Mouse (Mus musculus): ENCODE measurements around the gene Traf4. TPM values are rescaled to one million over a fixed set of nuclear protein-coding genes. Genes with fewer than 3 reads are reported as not detected.
"Not testable (repeated sequence)": the region's sequence is repeated elsewhere in the genome, so short reads cannot be mapped to it uniquely, and the experiment has no call there.

The Traf4 gene
- polyA plus RNA-seq, 1 experiment from 2014 or later, result 149 TPM

DNA sequence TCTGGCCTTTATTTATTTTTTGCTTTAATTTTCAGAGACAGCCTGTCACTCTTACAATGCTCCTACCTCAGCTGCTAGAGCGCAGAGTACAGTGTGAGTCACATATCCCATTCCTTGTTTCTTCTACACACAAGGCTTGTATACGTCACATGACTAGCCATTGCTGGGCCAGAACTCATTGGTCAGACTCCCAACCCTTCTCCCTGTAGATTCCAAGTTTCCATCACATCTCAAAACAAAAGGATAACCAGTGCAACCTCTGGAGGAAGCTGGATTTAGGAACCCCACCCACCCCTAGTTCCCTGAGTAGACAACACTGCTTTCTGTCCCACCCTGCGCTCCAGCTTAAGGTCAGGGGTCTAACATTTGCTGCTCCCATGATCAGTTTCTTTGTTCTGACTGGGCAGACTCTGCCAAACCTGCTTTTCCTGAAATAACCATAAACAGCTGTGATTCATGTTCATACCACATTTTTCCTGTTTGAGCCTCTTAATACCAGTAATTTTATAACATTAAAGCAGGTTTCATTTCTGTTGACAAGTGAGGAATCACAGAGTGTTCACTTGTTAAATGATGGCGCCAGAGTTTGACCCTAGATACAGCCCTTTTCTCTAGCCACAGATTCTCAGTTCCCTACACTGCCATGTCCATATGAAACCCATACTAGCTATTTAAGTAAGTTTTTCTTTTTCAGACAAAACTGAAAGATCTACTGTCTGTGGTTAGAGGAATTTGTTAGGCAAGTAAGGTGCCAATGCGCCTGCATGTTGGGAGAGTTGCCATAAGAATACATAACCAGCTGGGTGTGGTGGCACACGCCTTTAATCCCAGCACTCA lies 18.5 kb downstream of the Traf4 start:
- peaks cover 65% of the 10 kb centered on the region for H3K36me3 ChIP-seq
- 93% methylated on average over 6 of the region's 6 CpGs for WGBS
- no peak for ATAC-seq (ENCODE audit: low FRiP score)
- H3K9me3 ChIP-seq (replicated peaks), result no peaks in the 10 kb centered on the region
- no peak overlapping the region for H3K9ac ChIP-seq
- no peak overlapping the region for H3K4me3 ChIP-seq
- peaks cover 1% of the 10 kb centered on the region; the same call in 1 of the 2 replicates for H3K4me1 ChIP-seq
- H3K27ac ChIP-seq, result no peak overlapping the region
- H3K4me2 ChIP-seq (replicated peaks), result no peak overlapping the region
- no peaks in the 10 kb centered on the region for H3K27me3 ChIP-seq

DNA sequence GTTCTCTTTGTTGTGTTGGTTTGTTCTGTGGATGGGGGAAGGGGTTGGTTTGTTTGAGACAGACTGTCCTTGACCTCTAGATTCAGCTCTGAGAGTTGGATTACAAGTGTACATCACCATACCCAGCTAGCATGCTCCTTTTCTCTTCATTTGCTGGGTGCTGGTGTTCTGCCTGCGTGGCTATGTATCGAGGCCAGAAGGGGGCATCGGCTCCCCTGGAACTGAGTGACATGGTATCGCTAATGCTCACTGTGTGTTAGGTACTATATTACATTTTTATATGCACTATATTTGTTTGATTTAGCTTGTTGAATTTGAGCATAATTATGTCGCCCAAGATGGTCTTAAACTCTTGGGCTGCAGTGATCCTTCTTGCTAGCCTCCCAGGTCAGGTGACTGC lies 19.2 kb downstream of the Traf4 start:
- Histone ChIP-seq H3K9ac (no peak overlapping the region), H3K27me3 (no peaks in the 10 kb centered on the region), H3K4me1 (no peaks in the 10 kb centered on the region; the same call in 1 of the 2 replicates), H3K4me2 (replicated peaks) (no peak overlapping the region), H3K36me3 (peaks cover 63% of the 10 kb centered on the region), H3K27ac (no peak overlapping the region), H3K4me3 (no peak overlapping the region), H3K9me3 (replicated peaks) (no peaks in the 10 kb centered on the region)
- no peak for ATAC-seq (ENCODE audit: low FRiP score)
- whole genome bisulfite sequencing, result 91% methylated on average over 5 of the region's 5 CpGs

DNA sequence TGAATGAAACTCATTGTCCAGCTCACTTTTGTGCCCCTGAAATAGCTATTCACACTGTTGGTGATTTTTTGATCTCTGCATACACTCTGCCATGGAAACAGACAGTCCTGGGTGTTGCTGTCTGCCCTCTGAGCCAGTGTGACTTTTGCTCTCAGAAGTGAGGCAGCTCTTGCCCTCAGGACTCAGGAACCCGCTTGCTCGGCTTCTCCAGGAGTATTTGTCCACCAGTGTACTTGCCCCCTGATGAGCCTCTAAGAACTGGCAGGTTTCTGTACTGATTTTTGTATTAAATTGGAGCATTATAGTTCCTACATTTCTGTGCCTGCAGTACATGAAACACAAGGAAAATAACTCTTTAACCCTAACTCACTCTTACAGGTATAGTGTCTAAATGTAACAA lies 21.9 kb downstream of the Traf4 start:
- Histone ChIP-seq H3K9ac (no peak overlapping the region), H3K36me3 (peaks cover 42% of the 10 kb centered on the region), H3K4me3 (no peak overlapping the region), H3K4me2 (replicated peaks) (no peak overlapping the region), H3K4me1 (no peaks in the 10 kb centered on the region; the same call in 1 of the 2 replicates), H3K9me3 (replicated peaks) (no peaks in the 10 kb centered on the region), H3K27ac (no peak overlapping the region), H3K27me3 (no peaks in the 10 kb centered on the region)
- 76% methylated on average over 2 of the region's 2 CpGs for WGBS
- ATAC-seq (ENCODE audit: low FRiP score), result no peak

DNA sequence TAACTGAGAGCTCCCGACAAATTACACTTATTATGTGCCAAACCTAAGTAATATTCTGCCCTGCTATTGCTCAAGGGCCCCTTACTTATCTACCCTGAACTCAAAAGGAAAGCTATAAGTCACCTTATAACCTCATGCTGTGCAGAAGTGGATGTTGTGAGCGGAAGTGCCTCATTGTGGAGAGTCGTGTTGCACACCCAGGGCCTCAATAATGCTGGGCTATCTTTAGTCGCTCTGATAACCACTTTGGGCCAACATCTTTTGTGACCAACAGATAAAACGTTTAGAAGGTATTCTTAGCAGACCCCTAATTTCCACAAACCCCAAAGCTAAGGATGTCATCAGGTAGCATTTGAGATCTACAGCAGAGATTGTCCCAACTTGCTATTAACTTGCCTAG lies 24.7 kb downstream of the Traf4 start:
- 87% methylated on average over 5 of the region's 5 CpGs for WGBS
- Histone ChIP-seq H3K27me3 (no peaks in the 10 kb centered on the region), H3K4me3 (no peak overlapping the region), H3K4me2 (replicated peaks) (no peak overlapping the region), H3K27ac (no peak overlapping the region), H3K9ac (no peak overlapping the region), H3K36me3 (peaks cover 27% of the 10 kb centered on the region), H3K9me3 (replicated peaks) (no peaks in the 10 kb centered on the region), H3K4me1 (no peaks in the 10 kb centered on the region; the same call in 1 of the 2 replicates)
- ATAC-seq (ENCODE audit: low FRiP score), result no peak

- WGBS, result 89% methylated on average over 3 of the region's 3 CpGs
- ATAC-seq (ENCODE audit: low FRiP score), result no peak
- no peak overlapping the region for H3K4me3 ChIP-seq
- no peak overlapping the region for H3K27ac ChIP-seq
- H3K9me3 ChIP-seq (replicated peaks), result no peaks in the 10 kb centered on the region
- no peaks in the 10 kb centered on the region for H3K27me3 ChIP-seq
- H3K4me1 ChIP-seq, result no peaks in the 10 kb centered on the region; the same call in 1 of the 2 replicates
- H3K36me3 ChIP-seq, result peaks cover 2% of the 10 kb centered on the region
- no peak overlapping the region for H3K4me2 ChIP-seq (replicated peaks)
- H3K9ac ChIP-seq, result no peak overlapping the region
Measured at GRCm38 (mm10) chr11:78138023-78138422, 27.4 kb downstream of the Traf4 start.

DNA sequence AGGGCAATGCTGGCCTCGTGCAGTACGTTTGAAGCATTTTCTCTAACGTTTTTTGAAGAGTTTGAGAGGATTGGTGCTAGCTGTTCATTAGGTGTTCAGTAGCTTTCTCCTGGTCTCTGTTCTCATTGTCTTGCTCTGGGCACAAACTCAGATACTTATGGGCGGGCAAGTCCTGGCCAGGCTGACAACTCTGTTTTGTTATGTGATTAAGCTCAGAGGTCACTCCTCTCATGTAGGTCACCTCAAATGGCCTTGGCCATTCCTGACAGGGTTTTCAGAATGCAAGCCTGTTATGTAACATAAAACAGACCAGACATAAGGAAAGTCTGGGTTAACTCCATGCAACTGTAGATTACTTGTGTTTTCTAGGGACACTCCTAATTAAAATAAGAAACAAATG lies 27.8 kb downstream of the Traf4 start:
- Histone ChIP-seq H3K27me3 (no peaks in the 10 kb centered on the region), H3K36me3 (no peaks in the 10 kb centered on the region), H3K4me2 (replicated peaks) (no peak overlapping the region), H3K9me3 (replicated peaks) (no peaks in the 10 kb centered on the region), H3K4me1 (no peaks in the 10 kb centered on the region), H3K4me3 (no peak overlapping the region), H3K27ac (no peak overlapping the region), H3K9ac (no peak overlapping the region)
- ATAC-seq (ENCODE audit: low FRiP score), result no peak
- WGBS, result 84% methylated on average over 4 of the region's 4 CpGs

- no peaks in the 10 kb centered on the region for H3K9me3 ChIP-seq (replicated peaks)
- H3K36me3 ChIP-seq, result no peaks in the 10 kb centered on the region
- no peak overlapping the region for H3K4me3 ChIP-seq
- H3K4me1 ChIP-seq, result no peaks in the 10 kb centered on the region
- H3K27ac ChIP-seq, result no peak overlapping the region
- no peak for ATAC-seq (ENCODE audit: low FRiP score)
- no peak overlapping the region for H3K9ac ChIP-seq
- no peaks in the 10 kb centered on the region for H3K27me3 ChIP-seq
- H3K4me2 ChIP-seq (replicated peaks), result no peak overlapping the region
- 100% methylated on average over 1 of the region's 1 CpGs for WGBS
Measured at GRCm38 (mm10) chr11:78136132-78136531, 29.3 kb downstream of the Traf4 start.

DNA sequence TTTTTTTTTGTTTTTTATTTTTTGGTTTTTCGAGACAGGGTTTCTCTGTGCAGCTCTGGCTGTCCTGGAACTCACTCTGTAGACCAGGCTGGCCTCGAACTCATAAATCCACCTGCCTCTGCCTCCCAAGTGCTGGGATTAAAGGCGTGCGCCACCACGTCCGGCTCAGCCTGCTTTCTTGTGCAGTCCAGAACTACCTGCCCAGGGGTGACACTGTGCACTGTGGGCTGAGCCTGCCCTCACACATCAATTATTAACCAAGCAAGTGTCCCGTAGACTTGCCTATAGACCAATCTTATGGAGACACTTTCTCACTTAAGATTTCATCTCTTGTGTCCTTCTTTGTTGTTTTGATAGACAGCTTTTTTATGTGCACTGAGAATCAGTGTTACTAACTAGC lies 30.1 kb downstream of the Traf4 start:
- not testable (repeated sequence) for H3K27me3 ChIP-seq; H3K4me3 ChIP-seq; H3K4me1 ChIP-seq; ATAC-seq (ENCODE audit: low FRiP score); H3K27ac ChIP-seq; H3K4me2 ChIP-seq (replicated peaks); H3K9me3 ChIP-seq (replicated peaks); H3K36me3 ChIP-seq; H3K9ac ChIP-seq
- 90% methylated on average over 7 of the region's 7 CpGs for WGBS

GRCm38 (mm10) chr11:78134344-78134743 lies 31.0 kb downstream of the Traf4 start:
- no peak overlapping the region for H3K4me3 ChIP-seq
- H3K9me3 ChIP-seq (replicated peaks), result no peaks in the 10 kb centered on the region
- no peaks in the 10 kb centered on the region for H3K27me3 ChIP-seq
- H3K4me1 ChIP-seq, result no peaks in the 10 kb centered on the region
- H3K9ac ChIP-seq, result no peak overlapping the region
- WGBS, result 90% methylated on average over 3 of the region's 3 CpGs
- no peaks in the 10 kb centered on the region for H3K36me3 ChIP-seq
- H3K4me2 ChIP-seq (replicated peaks), result no peak overlapping the region
- no peak overlapping the region for H3K27ac ChIP-seq
- ATAC-seq (ENCODE audit: low FRiP score), result no peak

GRCm38 (mm10) chr11:78133915-78134314 lies 31.5 kb downstream of the Traf4 start:
- H3K9me3 ChIP-seq (replicated peaks), result no peaks in the 10 kb centered on the region
- H3K27ac ChIP-seq, result no peak overlapping the region
- no peak for ATAC-seq (ENCODE audit: low FRiP score)
- H3K4me1 ChIP-seq, result no peaks in the 10 kb centered on the region
- H3K4me3 ChIP-seq, result no peak overlapping the region
- no peak overlapping the region for H3K4me2 ChIP-seq (replicated peaks)
- H3K9ac ChIP-seq, result no peak overlapping the region
- no peaks in the 10 kb centered on the region for H3K27me3 ChIP-seq
- 94% methylated on average over 6 of the region's 6 CpGs for WGBS
- H3K36me3 ChIP-seq, result no peaks in the 10 kb centered on the region

DNA sequence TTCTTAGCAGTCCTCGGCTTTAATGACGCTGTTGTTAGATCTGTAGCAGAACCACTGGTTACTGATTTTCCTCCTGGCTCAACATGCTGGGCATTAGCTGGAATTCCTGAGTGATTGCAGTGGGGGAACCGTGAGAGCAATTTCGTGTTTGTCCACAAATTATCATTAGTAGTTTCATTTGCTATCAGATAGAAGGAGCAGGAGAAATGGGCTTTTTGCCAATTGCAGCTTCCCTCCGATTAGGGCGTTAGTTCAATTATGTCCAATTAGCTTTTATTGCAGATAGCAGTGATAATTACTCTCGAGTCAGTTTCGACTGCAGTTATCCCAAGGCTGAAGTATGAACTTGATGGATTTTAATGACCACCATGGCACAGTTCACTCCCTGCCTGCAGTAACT lies 35.9 kb downstream of the Traf4 start:
- Histone ChIP-seq H3K4me3 (no peak overlapping the region), H3K4me2 (replicated peaks) (no peak overlapping the region), H3K27me3 (no peaks in the 10 kb centered on the region), H3K4me1 (peaks cover 10% of the 10 kb centered on the region; the same call in 1 of the 2 replicates), H3K9me3 (replicated peaks) (no peaks in the 10 kb centered on the region), H3K36me3 (no peaks in the 10 kb centered on the region), H3K27ac (no peak overlapping the region), H3K9ac (no peak overlapping the region)
- no peak for ATAC-seq (ENCODE audit: low FRiP score)
- WGBS, result 84% methylated on average over 8 of the region's 8 CpGs

GRCm38 (mm10) chr11:78126739-78127138 lies 38.6 kb downstream of the Traf4 start:
- Histone ChIP-seq H3K4me1 (peaks cover 10% of the 10 kb centered on the region; the same call in 1 of the 2 replicates), H3K4me2 (replicated peaks) (no peak overlapping the region), H3K36me3 (no peaks in the 10 kb centered on the region), H3K27me3 (no peaks in the 10 kb centered on the region), H3K9ac (no peak overlapping the region), H3K9me3 (replicated peaks) (no peaks in the 10 kb centered on the region), H3K27ac (no peak overlapping the region), H3K4me3 (no peak overlapping the region)
- WGBS, result 90% methylated on average over 4 of the region's 4 CpGs
- no peak for ATAC-seq (ENCODE audit: low FRiP score)

DNA sequence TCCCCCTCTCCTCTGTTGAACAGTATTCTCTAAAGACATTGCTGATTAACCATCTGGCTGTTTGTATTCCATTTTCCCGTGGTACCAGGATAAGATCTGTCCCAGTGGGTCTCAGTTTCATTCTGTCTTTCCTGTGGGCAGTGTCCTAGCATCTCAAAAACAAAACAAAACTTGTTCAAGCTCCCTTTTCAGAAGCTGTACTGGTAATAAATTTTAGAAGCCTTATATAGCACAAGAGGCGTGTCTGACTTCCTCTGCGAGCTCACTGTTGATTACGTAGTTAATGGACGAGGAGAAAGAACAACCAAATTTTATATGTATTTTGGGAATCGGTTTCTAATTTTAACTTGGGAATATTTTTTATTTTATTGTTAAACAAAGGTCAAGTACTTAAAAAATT lies 39.7 kb downstream of the Traf4 start:
- 80% methylated on average over 6 of the region's 6 CpGs for WGBS
- no peaks in the 10 kb centered on the region for H3K36me3 ChIP-seq
- no peak overlapping the region for H3K9ac ChIP-seq
- ATAC-seq (ENCODE audit: low FRiP score), result no peak
- H3K27ac ChIP-seq, result no peak overlapping the region
- H3K27me3 ChIP-seq, result no peaks in the 10 kb centered on the region
- no peak overlapping the region for H3K4me3 ChIP-seq
- peaks cover 19% of the 10 kb centered on the region; the same call in 1 of the 2 replicates for H3K4me1 ChIP-seq
- H3K9me3 ChIP-seq (replicated peaks), result no peaks in the 10 kb centered on the region
- no peak overlapping the region for H3K4me2 ChIP-seq (replicated peaks)
